Mouse (Mus musculus) heart, adult 2 months (tissue): Measurements from ENCODE around the gene Camk2d.

Experiments used
- CTCF ChIP-seq: fragments of 200-600 bp; IDR thresholded peaks from 2 replicates; pipeline ENCODE4 v1.8.1; 2022; ENCODE audit warnings: antibody characterized with exemption, mild to moderate bottlenecking, moderate library complexity
- POLR2A ChIP-seq: fragments of 200-500 bp; IDR thresholded peaks from 2 replicates; pipeline ENCODE4 v1.6.1; 2011; ENCODE audit warnings: mild to moderate bottlenecking, low read depth, low read length, control low read depth; ENCODE audit not compliant: insufficient read depth

DNA sequence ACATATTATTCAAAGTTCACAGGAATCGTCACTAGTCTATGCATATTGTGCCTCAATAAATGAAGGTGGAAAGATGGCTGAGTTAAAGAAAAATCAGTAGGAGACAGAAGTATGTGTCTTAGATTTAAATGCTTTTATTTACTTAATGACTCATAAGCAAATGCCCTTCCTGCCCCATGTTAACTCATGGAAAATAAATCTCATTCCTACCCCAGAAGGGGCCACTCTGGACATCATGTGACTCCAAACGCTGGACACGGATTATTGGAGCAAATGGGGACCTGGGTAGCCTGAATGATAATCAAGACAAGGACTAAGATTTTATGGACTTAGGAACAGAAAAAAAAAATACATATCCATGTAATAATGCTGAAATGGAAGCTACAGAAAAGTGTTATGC lies 151.5 kb downstream of the Camk2d start:
- no peak for TF ChIP-seq CTCF
- TF ChIP-seq POLR2A, result no peak
